Mouse (Mus musculus): ENCODE measurements at regions not wholly inside any gene's neighbourhood (a gene's known extent, or its start where the extent isn't known, plus 50 kb on each side); places are given as distances from the start of the nearest gene placed in this dataset.

DNA sequence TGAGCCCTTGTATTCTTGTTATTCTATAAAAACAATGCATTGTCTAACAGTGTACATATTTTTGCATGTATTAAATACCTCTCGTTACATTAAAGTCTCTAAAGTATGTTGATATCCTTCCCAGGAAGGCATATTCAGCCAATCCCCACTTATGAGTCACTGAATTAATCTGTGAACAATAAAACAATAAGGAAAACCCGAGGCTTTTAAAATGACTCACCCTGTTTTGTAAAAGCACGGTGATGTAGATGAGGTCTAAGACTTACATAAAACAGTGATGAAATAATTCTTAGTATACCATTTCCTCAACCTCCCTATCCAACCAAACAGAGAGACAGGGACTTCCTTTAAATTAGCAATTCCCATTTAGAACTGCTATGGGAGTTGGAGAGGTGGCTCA is 95.8 kb downstream of the Asb7 start:
- DNase-seq (ENCODE audit: low read depth, low spot score), result no peak

DNA sequence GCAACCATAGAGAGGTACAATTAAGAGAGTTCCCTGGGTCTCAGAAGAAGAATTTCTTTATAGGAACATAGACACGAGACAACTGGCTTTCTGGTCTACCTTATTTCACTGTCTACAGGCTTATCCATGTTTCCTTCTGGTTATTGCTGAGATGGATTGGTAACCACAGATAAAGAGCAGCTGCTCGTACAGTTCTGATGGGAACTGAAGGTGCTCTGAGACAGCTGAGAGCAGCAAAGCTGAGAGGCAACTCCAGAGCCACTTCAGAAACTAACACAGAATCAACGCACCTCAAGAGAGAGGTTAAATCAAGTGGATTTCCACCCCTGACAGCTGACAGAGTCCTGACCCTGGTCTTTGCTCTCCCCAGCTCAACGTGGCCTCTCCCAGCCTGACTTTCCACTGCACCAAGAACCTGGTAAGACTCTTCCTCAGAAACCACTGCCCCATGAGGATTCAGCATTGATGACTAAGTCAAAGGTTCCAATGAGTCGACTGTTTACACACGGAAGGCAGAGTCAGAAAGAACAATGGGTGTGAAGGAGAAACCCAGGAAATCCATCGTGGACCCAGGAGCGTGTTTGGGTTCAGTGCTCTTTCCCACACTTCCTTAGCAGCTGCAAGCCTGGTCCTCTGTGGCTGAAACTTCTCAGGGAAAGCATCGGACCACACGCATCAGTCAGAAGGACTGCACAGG is 97.7 kb downstream of the Asb7 start:
- no peak for DNase-seq (ENCODE audit: low read depth, low spot score)

DNA sequence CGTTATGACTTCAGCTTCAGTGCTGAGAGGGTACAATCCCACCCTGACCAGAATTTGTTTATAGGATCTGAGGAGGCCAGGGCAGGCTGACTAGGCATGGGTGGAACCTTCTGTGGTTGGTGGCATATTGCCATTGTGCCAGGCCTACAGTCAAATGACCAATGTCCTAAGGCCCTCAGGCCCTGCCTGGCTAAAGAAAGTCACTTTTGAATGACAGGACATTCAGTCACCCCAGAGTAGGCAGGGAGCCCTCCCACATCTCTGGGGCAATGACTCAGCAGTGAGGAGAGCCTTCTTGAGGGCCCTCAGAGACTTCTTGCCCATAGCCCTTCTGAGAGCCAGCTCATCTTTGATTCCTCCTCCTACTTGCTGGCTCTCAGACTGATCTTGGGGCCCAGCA is 102.9 kb downstream of the Asb7 start:
- DNase-seq (ENCODE audit: low read depth, low spot score), result no peak

- no peak for DNase-seq (ENCODE audit: low read depth, low spot score)
Measured at GRCm38 (mm10) chr7:66580687-66581151, 108.7 kb downstream of the Asb7 start.

GRCm38 (mm10) chr7:66576261-66576660 is 113.1 kb downstream of the Asb7 start:
- no peak for DNase-seq (ENCODE audit: low read depth, low spot score)

GRCm38 (mm10) chr7:66571451-66571850 is 117.9 kb downstream of the Asb7 start:
- DNase-seq (ENCODE audit: low read depth, low spot score), result no peak

- DNase-seq (ENCODE audit: low read depth, low spot score), result no peak
Measured at GRCm38 (mm10) chr7:66547694-66548093, 120.4 kb upstream of the Aldh1a3 start.

- DNase-seq (ENCODE audit: low read depth, low spot score), result no peak
Measured at GRCm38 (mm10) chr7:66545184-66545583, 117.9 kb upstream of the Aldh1a3 start.

DNA sequence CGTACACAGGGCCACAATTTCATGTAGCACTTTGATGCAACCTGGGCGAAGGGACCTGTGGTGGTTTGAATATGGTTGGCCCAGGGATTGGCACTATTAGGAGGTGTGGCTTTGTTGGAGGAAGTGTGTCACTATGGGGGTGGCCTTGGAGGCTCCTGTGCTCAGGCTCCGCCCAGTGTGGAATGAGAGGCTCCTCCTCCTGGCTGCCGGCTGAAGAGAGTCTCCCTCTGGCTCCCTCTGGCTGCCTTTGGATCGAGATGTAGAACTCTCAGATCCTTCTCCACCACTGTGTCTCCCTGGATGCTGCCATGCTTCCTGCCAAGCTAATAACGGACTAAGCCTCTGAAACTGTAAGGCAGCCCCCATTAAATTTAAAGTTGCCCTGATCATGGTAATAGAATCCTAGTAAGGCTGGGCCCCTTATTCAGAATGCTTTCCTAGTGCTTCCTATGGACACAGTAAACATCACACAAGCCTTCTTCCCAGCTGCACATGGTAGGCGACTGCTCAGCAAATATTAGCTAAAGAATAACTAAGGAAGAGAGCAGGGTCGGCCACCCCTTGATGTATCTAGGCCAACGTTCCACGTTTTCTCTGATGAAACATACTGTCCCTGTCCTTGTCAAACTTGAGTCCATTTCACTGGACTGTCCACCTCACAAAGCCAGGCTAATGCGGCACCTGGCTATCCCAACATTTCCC is 117.2 kb upstream of the Aldh1a3 start:
- DNase-seq (ENCODE audit: low read depth, low spot score), result peak; percentile 83

DNA sequence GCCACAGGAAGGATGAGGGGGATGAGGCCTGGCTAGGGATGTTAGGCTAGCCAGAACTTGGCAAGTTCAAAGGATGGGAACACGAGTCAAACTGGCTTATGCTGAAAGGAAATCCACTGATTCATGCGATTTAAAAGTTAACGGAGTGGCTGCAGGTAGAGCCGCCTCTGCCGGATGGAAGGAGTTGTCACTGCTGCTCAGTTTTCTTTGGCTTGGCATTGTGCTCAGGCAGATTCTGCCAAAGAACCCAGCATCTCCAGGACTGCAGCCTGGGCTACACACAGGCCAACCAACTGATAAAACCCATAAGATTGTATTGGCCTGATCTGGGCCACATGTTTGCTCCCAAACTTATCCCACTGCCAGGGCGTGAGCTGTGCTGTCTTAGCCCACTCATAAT is 105.3 kb upstream of the Aldh1a3 start:
- DNase-seq (ENCODE audit: low read depth, low spot score), result no peak

- no peak for DNase-seq (ENCODE audit: low read depth, low spot score)
Measured at GRCm38 (mm10) chr7:66532048-66532447, 104.7 kb upstream of the Aldh1a3 start.

DNA sequence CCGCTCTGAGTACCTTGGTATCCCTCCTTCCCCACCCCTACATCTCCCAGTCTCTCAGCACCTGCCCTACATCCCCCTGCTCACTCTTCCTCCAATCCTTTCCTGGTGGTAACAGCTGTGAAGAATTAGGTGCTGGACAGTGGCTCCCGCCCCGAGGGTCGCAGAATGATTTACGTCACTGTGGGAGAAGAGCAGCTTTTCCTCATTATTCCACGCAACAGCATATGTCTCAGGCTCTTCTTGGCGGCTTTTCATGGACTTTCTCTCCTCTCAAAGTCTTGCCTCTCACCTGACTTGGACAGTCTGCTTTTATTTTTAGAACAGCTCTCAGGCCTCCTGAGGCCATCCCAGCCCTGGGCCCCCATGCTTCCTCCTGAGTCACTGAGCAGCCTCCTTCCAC is 103.8 kb upstream of the Aldh1a3 start:
- no peak for DNase-seq (ENCODE audit: low read depth, low spot score)

- no peak for DNase-seq (ENCODE audit: low read depth, low spot score)
Measured at GRCm38 (mm10) chr7:66528881-66529280, 101.6 kb upstream of the Aldh1a3 start.

- no peak for DNase-seq (ENCODE audit: low read depth, low spot score)
Measured at GRCm38 (mm10) chr7:66523959-66524358, 96.6 kb upstream of the Aldh1a3 start.

GRCm38 (mm10) chr7:66521522-66521921 is 94.2 kb upstream of the Aldh1a3 start:
- DNase-seq (ENCODE audit: low read depth, low spot score), result no peak

GRCm38 (mm10) chr7:66516143-66516542 is 88.8 kb upstream of the Aldh1a3 start:
- DNase-seq (ENCODE audit: low read depth, low spot score), result peak; percentile 39

- DNase-seq (ENCODE audit: low read depth, low spot score), result no peak
Measured at GRCm38 (mm10) chr7:66513411-66513810, 86.1 kb upstream of the Aldh1a3 start.

GRCm38 (mm10) chr7:66505734-66506133 is 78.4 kb upstream of the Aldh1a3 start:
- DNase-seq (ENCODE audit: low read depth, low spot score), result no peak

DNA sequence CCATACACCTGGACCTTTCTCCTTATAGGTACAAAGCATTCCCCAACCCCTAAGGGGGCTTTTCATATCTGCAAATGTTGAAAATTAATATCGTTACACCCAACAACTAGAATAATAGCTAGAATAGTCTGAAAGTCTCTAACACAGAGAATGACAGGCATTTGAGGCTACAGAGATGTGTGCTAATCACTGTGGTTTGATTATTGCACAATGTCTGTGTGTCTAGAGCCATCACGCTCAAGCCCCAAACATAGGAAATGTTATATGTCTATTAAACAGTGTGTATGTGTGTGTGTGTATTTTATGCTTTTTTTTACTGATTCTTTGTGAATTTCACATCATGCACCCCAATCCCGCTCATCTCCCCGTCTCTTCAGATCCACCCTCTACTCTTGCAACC is 77.2 kb upstream of the Aldh1a3 start:
- no peak for DNase-seq (ENCODE audit: low read depth, low spot score)

DNA sequence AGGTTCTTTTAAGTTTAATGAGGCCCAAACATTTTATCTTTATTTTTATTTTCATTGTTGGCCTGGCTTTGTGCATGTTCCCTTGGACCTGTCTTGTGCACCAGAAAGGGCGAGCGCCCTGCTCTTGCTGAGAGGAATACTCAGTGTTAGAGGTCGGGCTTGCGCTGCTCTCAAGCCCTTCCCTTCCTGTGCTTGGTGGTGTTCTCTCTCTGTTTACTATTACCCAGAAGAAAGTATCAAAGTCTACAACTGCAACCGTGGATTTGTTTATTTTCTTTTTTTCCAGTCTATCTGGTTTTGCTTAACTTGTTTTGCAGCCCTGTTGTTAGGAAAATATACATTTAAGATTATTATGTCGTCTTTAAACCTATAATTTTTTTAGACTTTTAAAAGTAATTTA is 74.1 kb upstream of the Aldh1a3 start:
- DNase-seq (ENCODE audit: low read depth, low spot score), result no peak

- no peak for DNase-seq (ENCODE audit: low read depth, low spot score)
Measured at GRCm38 (mm10) chr7:66497480-66497879, 70.2 kb upstream of the Aldh1a3 start.

GRCm38 (mm10) chr7:66493216-66493885 is 66.0 kb upstream of the Aldh1a3 start:
- peak; percentile 78 for DNase-seq (ENCODE audit: low read depth, low spot score)

GRCm38 (mm10) chr7:66492748-66493147 is 65.4 kb upstream of the Aldh1a3 start:
- DNase-seq (ENCODE audit: low read depth, low spot score), result peak; percentile 40
